Mouse (Mus musculus) adipose tissue, adult 10 weeks (tissue): ENCODE data around the gene Suclg1. TPM values are rescaled to one million over a fixed set of nuclear protein-coding genes. Genes with fewer than 3 reads are reported as not detected.

Experiments used
- polyA plus RNA-seq: library from polyadenylated mRNA; stranded (reverse); fragments of 350-450 nt; fragmentation: Illumina TruSeq; extraction: RNeasy Lipid Tissue Mini Kit (QIAGEN cat#74804); gene quantifications from one replicate; pipeline ENCODE4 v1.2.3, GENCODE M21; 2014; ENCODE audit warnings: low read depth, low replicate concordance

The Suclg1 gene
- polyA plus RNA-seq: 109 TPM

GRCm38 (mm10) chr6:73248237-73249048, at the start of gene Suclg1:
Gene Suclg1 (plus strand): TSS chr6:73248382.

GRCm38 (mm10) chr6:73221189-73221957, 26.8 kb upstream of the Suclg1 start, which contains the start of gene Dnah6:
Gene Dnah6 (minus strand): TSS chr6:73221651.

Other genes with a start within 250 kb of the Suclg1 start
- 1.1 TPM for gene Dnah6, start 26.7 kb upstream of the Suclg1 start, polyA plus RNA-seq
- gene 4931417E11Rik, start 221.3 kb downstream of the Suclg1 start, polyA plus RNA-seq: 1.3 TPM